Mouse (Mus musculus) cerebral cortex, adult 2 months (tissue): Measurements from ENCODE around the gene Sh3bp5l.

ENCODE experiments used
- WGBS: fragments of 180-500 bp; shearing (Covaris S2); methylation state at CpG from one replicate; pipeline ENCODE4 v1.1.7; 2018; 5-methylcytosine and 5-hydroxymethylcytosine counted together

The Sh3bp5l gene

GRCm38 (mm10) chr11:58330276-58331148, at the start of gene Sh3bp5l, which contains the start of gene Zfp672:
Gene Sh3bp5l (plus strand): TSS chr11:58330724.
Gene Zfp672 (minus strand): TSS chr11:58330339.
- under 1% methylated on average over 52 of the region's 52 CpGs for WGBS

DNA sequence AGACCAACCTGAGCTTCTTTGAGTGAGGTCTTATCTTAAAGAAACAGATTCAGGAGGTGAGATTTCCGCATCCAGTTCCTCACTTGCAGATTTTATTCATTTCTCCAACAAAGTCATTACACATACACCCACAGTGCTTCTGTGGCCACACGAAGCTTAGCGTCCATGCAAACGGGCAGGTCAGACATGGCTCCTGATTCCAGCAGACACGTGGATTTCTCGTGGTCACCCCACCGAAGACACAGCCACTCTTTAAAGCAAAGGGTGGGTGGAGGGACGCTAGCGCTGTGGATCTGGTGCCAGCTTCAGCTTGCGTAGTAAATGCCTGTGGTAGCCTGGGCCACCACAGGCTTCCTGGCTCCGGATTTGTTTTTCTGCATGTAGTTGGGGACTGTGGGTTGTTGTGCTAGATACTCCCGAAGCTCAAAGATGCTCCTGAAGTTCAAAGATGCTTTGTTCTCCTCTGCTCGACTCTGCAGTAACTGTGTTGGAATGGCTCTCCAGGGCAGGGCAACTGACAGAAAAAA, 48.5 kb upstream of the Sh3bp5l start:
- 82% methylated on average over 13 of the region's 13 CpGs for WGBS

DNA sequence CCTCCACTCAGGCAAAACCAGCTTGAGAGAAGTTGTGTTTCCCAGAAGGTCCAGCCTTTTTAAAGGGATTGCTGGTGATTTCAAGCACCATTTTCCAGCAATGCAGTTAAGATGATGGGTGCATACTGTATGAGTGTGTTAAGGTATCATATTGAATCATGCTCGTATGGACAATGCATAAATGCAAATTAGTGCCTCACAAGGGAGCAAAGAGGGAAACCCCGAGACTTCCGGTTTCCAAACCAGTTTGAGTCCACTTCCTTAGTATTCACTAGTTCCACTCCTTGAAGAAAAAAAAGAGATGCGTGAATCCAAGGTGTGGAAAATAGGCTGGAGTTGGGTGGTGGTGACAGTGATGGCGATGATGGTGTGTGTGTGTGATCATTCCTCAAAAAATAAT, 48.0 kb upstream of the Sh3bp5l start:
- WGBS: 87% methylated on average over 5 of the region's 5 CpGs

DNA sequence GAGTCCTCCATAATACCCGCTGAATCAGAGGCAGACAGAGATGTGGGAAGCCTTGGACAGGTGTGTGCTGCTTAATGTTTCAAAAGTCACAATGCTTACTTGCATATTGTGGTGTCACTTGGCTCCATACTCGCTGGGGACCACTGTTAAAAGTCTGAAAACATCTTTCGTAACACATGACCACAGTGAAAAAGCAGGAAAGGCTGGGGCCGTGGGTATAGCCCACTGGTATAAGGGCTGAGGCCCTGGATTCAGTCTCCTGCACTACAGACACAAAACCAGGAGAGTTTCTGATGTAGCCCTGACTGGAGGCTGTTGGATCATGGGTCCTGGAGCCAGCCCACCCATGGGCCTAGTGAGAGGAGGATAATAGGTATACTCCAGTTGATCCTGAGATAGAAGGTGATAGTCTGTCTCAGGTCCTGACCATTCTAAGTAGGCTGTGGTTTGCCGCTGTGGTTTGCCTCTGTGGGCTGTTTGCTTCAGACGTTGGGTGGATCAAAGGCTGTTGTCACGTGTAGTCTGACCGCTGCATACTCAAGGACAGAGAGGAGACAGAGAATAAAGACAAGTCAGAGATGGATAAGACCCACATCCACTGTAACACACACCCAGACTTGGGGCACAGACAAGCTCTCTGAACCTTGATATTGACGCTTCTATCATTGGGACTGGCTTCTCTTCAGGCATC, 40.4 kb upstream of the Sh3bp5l start:
- WGBS: 80% methylated on average over 9 of the region's 9 CpGs

DNA sequence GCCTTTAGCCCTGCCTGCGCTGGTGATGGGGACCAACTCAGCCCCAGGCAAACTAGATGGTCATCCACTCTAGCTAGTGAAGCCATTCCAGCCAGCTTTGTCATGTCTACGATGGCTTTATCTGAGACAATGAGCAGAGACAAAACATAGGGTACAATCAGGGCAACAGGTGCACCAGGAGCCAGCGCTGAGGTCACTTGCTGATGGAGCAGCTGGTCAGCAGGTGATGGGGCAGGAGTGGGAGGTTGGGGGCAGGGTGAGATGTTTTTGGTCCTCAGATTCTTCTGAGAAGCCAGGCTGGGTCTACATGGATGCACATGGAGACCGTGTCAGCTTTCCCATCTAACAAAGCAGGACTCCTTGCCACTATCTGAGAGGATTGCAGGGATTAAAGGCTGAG, 39.7 kb upstream of the Sh3bp5l start:
- WGBS: 89% methylated on average over 4 of the region's 4 CpGs

DNA sequence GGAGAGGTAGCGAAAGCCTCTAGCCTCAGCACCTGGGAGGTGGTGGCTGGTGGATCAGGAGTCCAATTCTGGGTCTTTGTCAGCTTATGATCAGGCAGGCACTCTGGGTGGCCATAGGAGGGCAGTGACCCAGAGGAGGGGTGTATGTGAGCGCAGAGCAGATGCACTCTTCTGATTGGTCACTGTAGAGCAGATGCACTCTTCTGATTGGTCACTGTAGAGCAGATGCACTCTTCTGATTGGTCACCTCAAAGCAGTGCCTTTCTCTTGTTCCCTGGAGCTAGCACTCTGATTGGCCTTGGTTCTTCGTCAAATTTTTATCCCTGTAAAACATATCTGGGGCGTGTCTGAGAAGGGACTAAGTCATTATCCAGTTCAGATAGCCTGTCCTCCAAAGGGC, 37.7 kb upstream of the Sh3bp5l start:
- WGBS: 63% methylated on average over 4 of the region's 4 CpGs

GRCm38 (mm10) chr11:58297396-58297795, 33.1 kb upstream of the Sh3bp5l start:
- 60% methylated on average over 6 of the region's 6 CpGs for WGBS

GRCm38 (mm10) chr11:58301057-58301456, 29.5 kb upstream of the Sh3bp5l start:
- 11% methylated on average over 13 of the region's 13 CpGs for WGBS

DNA sequence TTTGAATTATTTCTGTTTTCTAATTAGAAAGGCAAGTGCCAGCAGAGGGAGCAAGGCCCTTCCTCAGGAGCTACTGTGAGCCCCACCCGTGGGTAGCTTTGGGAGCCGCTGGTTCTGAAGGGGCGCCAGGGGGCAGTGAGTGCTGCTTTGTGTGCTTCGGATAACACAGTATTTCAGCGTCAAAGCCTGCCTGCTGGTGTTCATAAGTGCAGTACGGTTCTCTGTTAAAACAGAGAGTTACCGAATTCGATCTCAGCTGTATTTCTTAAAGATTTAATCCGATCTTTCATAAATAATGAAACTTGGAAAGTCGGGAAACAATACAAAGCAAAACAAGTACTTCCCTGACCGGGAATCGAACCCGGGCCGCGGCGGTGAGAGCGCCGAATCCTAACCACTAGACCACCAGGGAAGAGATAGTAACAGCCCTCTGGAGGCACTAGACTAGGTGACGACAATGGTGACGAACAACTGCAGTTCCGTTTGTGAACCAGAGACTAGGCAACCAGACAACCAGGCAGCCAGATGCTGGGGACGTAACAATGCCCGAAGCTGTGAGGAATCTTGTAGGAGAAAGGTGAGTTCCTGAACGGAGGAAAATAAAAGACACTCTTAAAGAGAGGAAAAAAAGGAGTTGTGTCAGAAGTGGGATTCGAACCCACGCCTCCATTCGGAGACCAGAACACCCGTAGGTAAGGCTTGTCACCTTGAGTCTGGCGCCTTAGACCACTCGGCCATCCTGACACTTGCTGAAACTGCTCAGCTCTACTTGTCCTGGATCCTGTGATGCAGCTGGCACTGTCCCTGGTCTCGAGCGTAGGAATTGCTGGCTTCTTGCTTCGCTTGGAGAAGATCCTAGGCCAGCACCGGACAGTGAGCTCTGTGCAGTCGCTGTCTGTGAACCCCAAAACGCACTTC, 28.4 kb upstream of the Sh3bp5l start:
- under 1% methylated on average over 36 of the region's 36 CpGs for WGBS

DNA sequence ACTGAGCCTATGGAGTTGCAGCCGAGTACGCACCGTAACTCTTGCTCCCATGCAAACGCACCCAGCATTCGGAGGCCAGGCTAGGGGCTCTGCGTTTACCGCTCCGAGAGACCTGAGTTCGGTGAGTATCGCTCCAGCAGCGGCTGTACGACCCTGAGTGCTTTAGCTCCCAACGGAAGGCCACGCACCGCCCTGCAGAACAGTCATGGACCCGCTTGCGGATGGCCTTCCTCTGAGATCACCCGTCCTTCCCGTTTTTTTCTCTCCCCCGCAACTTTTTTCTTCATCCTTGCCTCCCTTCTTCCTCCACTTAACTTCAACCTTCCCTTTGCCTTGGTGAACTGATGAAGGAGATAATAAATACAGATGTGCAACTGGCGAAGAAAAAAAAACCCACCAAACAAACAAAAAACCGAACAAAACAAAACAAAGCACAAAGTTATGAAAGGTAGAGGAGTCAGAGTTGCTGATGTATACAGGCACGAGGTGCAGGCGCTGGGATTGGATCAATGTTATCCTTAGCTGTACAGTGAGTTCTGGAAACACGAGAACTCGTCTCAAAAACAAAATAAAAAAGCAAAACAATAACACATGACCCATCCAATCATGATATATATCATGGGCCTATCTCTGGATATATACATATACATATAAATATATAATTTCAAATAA, 27.6 kb upstream of the Sh3bp5l start:
- 1% methylated on average over 26 of the region's 26 CpGs for WGBS

GRCm38 (mm10) chr11:58303594-58303993, 26.9 kb upstream of the Sh3bp5l start:
- WGBS: 19% methylated on average over 7 of the region's 7 CpGs

DNA sequence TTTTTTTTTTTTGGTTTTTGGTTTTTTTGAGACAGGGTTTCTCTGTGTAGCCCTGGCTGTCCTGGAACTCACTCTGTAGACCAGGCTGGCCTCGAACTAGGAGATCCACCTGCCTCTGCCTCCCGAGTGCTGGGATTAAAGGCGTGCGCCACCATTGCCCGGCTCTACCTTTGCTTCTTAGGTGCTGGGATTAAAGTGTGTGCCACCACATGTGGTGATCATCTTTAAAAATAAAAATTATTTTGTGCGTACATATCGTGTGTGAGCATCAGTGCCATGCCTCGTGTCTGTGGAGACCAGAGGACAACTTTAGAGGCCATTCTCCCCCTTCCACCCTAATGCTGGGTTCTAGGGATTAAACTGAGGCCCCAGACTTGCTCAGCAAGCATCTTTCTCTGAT, 25.2 kb upstream of the Sh3bp5l start:
- WGBS: 95% methylated on average over 8 of the region's 8 CpGs

- WGBS: under 1% methylated on average over 34 of the region's 34 CpGs
Observed at GRCm38 (mm10) chr11:58306860-58307308, 23.6 kb upstream of the Sh3bp5l start, which contains the start of gene Zfp692. Gene Zfp692 (plus strand): TSS chr11:58307069.

GRCm38 (mm10) chr11:58307411-58308080, 23.0 kb upstream of the Sh3bp5l start:
- WGBS: 2% methylated on average over 42 of the region's 42 CpGs

GRCm38 (mm10) chr11:58308661-58309060, 21.9 kb upstream of the Sh3bp5l start:
- 97% methylated on average over 9 of the region's 9 CpGs for WGBS

DNA sequence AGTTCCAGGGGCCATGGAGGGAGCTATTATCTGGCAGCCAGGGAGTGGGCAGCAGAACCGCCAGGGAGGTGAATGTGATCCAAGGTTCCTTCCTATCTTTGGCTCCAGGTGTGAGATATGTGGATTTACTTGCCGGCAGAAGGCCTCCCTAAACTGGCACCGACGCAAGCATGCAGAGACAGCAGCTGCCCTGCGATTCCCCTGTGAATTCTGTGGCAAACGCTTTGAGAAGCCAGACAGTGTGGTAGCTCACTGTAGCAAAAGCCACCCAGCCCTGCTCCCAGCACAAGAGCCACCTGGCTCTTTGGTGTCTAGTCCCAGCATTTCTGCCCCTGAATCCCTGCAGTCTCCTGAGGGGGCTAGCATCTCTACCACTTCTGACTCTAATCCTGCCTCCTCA, 16.5 kb upstream of the Sh3bp5l start:
- WGBS: 32% methylated on average over 6 of the region's 6 CpGs

DNA sequence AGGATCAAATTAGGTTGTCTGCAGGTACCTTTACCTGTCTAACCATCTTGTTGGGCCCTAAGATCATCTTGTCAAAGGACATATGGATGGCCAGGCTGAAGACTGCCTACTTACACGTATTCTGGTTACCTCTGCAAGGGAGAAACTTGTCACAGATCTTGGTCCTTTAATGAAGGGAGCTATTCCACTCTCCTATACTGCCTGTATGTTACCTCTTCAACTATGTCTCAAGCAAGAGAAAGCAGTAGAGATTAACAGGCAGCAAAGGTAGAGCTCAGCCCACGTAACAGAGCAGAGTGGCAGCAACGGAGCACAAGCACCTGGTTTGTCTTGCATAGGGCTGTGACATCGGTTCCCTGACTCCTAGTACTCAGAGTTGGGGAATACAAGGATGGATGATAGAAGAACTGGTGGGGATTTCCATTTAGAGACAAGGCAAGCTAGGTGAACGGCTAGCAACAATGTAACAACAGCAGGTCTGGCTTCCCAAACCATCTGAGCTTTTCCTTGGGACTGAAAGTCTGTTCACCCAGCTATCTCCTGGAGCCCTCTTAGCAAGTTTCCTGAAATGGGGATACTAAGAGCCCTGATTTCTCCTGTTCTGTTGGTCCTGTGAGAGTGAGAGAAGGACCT, 14.9 kb upstream of the Sh3bp5l start:
- 91% methylated on average over 5 of the region's 5 CpGs for WGBS

DNA sequence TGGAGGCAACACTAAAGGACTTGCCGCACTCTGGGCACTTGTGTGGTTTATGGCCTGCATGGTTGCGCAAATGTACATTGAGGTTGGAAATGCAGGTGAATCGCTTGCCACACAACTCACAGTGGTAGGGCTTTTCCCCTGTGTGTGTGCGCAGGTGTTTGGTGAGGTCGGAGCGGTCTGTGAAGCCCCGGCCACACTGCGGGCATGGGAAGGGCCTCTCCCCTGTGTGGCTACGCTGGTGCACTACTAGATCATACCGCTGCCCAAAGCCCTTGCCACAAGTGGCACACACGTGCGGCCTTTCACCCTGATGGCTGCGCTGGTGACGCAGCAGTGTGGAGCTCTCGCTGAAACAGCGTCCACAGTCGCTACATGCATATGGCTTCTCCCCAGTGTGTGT, 14.2 kb upstream of the Sh3bp5l start:
- WGBS: 88% methylated on average over 17 of the region's 17 CpGs

DNA sequence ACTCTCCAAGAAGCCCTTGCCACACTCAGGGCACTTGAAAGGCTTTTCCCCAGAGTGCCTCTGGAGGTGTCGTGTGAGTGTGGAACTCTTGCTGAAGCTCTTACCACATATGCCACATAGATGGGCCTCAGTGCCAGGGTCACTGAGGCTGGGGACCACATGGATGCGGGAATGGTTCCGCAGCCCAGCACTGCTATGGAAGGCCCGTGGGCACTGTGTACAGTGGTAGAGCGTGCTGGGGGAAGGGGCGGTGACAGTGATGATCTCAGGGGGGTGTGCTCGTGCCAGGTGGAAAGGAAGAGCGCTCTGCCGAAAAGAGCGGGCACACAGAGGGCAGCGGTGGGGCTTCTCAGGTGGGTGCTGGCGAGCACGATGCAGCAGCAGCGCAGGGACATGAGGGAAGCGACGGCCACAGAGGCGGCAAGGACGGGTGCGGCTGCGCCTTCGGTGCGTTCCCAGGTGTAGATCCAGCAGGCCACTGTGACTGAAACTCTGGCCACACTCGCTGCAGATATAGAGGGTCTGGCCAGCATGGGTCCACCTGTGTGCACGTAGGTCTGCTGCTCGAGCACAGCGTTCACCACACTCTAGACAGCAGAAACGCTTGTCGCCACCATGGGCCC, 13.6 kb upstream of the Sh3bp5l start:
- 78% methylated on average over 28 of the region's 28 CpGs for WGBS
